Mouse (Mus musculus) gonadal fat pad, adult 2 months (tissue): ENCODE results near the gene Pum1. TPM values are rescaled to one million over a fixed set of nuclear protein-coding genes. Genes with fewer than 3 reads are reported as not detected.
"Not testable (repeated sequence)": the region's sequence is repeated elsewhere in the genome, so short reads cannot be mapped to it uniquely, and the experiment has no call there.

Source experiments
- DNase-seq: peaks from one replicate; pipeline ENCODE4 v3.0.0-alpha.2; 2012; ENCODE audit warnings: low read depth
- polyA plus RNA-seq: library from polyadenylated mRNA; depleted of rRNA; stranded (reverse); fragments of >200 nt; gene quantifications from 2 replicates; pipeline ENCODE4 v1.2.3, GENCODE M21; 2012

Pum1 gene
- polyA plus RNA-seq, 1 experiment: 47.3 TPM

DNA sequence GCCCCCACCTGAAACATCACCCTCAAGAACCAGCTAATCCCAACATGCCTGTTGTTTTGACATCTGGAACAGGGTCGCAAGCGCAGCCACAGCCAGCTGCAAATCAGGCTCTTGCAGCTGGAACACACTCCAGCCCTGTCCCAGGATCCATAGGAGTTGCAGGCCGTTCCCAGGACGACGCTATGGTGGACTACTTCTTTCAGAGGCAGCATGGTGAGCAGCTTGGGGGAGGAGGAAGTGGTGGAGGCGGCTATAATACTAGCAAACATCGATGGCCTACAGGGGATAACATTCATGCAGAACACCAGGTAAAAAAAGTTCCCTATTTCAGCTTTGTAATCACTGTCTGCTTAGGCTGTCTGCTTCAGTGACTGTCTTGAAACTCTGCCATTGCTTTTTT lies 5.9 kb downstream of the Pum1 start:
- no peak for DNase-seq

DNA sequence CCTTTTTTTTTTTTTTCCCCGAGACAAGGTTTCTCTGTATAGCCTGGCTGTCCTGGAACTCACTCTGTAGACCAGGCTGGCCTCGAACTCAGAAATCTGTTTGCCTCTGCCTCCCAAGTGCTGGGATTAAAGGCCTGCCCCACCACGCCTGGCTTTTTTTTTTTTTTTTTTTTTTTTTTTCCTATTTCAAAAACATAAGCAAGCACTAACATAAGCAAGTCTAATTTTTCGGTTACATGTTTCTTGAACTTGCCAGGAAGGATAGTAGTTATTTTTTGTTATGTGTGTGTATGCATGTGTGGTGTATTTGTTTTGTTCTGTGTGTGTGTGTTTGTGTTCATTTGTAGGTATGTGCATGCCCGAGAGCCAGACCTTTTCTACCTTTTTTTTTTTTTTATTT lies 6.9 kb downstream of the Pum1 start:
- not testable (repeated sequence) for DNase-seq

DNA sequence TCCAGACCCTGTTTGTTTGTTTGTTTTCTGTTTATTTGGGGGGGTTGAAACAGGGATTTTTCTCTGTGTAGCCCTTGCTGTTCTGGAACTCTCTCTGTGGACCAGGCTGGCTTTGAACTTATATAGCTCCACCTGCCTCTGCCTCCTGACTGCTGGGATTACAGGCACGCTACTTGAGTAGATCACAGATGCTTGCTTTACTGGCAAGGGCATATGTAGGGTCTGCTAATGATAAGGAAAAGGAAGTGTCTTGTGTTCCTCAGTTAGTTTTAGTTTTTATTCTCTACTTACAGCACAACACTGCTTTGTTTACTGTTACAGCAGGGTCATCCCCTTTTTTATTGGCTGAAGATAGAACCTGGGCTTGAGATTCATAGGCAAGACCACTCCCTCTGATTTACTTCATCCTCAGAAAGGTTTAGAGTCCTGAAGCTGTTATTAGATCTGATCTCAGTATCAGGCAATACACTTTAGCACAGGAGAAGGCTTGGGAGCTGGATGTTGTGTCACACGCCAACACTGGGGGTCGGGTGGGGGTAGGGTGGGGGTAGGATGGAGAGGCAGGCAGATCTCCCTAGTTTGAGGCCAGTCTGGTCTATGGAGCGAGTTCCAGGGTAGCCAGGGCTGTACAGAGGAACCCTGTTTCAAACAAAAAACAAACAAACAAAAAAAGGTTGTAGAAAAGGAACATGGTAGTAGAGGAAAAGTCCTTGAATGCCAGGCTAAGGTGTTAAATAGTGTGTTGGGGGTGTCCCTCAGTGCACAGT lies 8.1 kb downstream of the Pum1 start:
- no peak for DNase-seq

DNA sequence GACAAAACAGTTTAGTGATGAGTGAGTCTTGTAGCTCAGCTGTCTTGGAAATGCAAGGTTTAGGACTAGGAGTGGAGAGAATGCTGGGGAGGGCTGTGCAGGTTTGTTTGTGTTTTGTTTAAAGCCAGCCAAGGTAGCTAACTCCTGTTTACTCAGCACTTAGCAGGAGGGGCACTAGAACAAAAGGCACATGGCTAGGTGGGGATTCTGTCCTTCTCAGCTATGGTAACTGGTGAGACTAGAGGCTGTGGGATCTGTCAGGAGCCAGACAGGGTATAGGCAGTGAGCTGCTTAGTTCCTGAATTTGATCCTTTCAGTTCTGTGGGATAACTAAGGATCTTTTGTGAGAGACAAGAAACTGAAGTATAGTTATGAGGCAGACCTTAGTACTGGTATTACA lies 9.0 kb downstream of the Pum1 start:
- DNase-seq: no peak

DNA sequence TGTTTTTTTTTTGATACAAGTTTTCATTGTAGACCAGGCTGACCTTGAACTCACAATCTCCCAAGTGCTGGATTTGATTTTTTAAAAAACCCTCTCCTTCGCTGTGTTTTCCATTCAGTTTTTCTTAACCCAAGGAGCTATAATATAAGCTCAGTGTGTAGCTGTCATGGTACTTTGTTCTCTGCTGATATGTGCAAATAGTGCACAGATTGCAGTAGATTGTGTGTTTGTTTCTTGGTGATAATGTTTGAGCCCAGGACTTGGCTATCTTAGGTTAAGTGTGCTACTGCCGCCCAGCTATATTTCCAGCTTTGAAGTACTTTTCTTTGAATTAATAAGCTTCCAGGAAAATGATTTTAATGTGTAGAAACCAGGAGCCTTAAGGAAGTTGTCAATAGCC lies 13.6 kb downstream of the Pum1 start:
- no peak for DNase-seq

DNA sequence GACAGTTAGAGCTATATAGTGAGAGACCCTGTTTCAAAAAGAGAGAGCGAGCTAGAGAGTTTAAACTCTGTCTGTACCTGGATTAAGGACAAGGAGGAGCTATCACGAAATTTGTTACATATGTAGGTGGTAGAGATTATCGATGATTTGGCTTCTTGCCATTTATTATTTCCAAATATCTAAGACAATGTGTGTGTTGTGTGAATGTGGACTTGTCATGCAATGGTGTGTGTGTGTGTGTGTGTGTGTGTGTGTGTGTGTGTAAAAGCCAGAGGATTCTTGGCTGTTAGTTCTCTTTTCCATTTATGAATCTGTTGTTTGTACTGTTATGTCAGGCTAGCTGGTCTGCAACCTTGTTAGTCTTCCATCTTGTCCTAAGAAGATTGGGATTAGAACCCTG lies 15.0 kb downstream of the Pum1 start:
- no peak for DNase-seq

DNA sequence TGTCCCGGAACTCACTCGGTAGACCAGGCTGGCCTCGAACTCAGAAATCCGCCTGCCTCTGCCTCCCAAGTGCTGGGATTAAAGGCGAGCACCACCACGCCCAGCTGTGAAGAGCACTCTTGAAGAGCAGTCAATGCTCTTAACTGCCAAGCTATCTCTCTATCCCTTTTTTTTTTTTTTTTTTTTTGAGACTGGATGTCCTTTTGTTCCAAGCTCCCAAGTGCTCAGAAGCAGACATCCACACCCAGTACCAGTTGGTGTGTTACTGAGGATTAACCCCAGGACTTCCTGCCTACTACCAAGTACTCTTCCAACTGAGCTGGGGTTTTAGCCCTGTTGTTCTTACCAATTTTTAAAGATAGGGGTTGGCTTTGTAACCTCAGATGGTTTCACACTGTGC lies 17.6 kb downstream of the Pum1 start:
- DNase-seq: no peak

DNA sequence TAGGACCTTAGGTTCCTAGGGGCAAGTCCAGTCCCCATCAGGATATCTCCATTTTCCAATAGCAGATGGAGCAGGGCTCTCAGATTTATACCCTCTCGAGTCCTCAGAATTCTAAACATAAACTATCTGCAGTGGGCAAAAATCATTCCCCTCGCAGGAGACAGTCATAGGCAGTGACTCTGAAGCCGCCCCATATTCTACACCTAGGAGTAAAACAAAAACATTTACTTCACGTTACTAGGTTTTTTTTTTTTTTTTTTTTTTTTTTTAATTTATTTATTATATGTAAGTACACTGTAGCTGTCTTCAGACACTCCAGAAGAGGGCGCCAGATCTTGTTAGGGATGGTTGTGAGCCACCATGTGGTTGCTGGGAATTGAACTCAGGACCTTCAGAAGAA lies 19.9 kb downstream of the Pum1 start:
- not testable (repeated sequence) for DNase-seq

DNA sequence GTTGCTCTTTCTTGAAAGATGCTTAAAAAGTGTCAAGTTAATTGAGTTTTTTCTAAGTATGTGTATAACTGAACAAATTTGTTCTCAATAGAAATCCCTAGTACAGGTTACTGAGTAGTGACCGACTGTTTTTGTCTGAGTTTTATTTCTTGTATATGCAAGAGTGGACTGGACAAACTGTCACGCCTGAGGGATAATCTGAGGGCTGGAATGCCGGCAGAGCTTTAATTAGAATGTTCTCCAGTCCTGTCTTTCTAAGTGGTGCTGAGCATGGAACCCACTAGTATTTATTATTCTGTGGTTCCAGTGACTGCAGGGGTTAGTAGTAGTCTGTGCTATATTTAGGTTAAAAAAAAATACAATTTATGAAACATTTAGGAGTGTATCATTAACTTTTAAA lies 30.8 kb downstream of the Pum1 start:
- DNase-seq: no peak

DNA sequence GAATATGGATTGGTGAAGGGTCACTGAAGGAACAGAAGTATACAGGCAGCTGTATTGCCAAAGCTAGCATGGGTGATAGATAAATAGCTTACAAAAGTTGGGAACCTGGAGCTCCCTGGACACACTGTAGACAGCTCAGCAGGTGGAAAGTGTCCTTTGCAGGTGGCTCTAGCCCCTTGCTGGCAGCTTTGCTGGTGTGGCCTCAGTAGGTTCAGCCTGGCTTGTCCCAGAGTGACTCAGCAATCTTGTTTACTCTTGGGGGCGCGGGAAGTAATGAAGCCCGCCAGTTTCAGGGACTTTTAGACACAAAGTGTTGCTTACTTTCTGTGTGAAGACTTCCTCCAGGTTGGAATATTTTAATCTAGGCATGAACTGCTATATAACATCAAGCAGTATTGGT lies 31.9 kb downstream of the Pum1 start:
- no peak for DNase-seq

DNA sequence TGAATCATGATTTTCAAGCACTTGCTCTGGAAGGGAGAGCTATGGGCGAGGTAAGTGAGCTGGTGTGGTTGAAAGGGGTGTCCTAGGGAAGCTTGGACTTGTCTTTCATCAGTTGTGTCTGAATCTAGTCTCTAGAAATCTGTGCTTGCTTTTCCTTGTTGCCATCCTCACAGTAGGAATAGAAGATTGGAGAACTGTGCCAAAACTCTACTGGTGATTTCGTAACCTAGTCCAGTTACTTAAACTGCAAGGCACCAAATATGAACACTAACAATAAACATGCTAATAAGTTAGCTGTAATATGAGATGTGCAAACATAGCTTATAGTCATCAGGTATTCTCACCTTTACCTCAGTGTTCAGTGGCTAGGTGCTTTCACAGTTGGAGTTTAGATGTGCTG lies 37.9 kb downstream of the Pum1 start:
- DNase-seq: no peak

DNA sequence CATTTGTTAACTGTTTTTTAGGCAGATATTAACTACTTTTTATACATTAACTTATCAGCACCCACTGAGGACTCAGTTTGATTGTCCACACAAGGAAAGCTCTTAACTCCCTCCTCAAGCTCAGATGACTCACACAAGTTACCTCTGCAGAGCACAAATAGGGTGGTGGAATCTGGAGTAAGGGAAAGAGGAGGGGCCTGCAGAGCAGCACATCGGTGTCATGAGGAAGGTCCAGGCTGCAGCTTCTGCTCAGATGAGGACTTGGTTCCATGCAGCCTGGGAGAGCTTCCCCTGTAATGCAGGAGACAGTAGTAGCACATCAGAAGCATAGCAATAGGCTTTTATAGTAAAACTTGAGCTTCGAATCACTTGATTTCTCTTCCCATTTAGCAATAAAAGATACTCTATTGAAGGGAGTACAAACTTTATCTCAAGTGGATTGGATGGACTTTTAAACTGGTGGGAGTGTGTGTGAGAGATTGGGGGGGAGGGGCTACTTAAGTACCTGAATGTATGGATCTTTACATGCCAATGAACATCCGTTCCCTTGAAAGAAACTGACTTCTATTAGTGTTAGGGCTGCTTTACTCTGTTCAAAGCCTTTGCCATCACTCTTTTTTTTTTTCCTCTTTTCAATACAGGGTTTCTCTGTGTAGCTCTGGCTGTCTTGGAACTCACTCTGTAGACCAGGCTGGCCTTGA lies 39.9 kb downstream of the Pum1 start:
- no peak for DNase-seq

DNA sequence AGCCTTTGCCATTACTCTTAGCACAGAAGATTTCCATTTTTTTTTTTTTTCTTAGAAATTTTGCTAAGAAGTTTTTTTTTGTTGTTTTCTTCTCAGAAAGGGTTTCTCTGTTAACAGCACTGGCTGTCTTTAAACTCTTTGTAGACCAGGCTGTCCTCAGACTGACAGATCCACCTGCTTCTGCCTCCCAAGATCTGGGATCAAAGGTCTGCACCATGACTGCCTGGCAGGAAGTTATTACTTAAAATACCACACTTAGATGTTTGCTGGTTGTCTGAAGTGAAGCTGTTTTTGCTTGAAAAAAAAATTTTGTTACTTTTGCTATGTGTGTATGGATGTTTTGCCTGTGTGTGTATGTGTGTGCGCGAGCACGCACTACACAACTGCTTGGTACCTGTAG lies 40.5 kb downstream of the Pum1 start:
- DNase-seq: no peak

DNA sequence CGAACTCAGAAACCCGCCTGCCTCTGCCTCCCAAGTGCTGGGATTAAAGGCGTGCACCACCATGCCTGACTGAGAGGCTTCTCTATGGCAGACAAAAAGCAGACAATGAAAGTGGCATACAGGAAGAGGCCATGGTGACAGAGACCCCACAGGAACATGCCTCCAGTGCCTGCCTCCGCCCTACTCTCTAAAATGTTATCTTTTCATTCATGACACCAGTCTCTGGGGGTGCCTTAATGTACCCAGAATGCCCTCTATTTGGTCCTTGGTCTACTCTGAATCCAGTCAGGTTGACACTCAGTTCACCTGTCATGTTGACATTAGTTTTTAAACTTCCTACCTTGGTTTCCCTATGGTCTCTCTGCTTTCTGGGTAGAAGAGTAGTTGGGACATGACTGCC lies 41.5 kb downstream of the Pum1 start:
- DNase-seq: no peak

DNA sequence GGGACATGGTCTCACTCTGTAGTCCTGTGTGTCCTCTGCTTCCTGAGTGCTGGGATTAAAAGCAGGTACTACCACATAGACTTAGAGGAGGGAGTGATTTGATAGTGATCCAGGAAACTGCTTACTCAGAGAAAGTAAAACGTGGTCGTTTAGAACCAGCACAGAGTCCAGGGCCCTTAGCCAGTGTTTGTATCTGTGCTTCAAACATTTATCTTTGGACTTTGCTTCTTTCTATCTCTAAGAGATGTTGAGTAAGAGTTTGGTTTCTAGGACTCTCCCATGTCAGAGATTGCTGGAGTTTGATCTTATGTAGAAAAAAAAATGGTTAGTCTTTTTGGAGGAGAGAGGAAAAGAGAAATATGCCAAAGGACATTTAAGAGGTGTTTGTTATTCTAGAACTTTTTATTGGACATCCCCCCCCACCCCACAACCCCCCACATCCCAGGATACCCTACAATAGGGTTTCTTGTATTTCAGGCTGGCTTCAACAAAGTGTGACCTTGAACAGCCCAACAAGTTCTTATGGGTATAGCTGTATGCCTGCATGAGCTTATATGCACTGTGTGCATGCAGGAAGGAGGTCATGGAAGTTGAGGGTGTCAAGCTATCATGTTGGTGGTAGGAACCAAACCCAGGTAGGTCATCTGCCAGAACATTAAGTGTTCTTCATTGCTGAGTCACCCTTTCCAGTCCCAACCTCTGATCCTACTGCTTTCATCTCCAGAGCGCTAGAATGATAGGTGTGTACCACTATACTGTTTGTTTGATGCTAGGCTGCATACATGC lies 43.3 kb downstream of the Pum1 start:
- no peak for DNase-seq

DNA sequence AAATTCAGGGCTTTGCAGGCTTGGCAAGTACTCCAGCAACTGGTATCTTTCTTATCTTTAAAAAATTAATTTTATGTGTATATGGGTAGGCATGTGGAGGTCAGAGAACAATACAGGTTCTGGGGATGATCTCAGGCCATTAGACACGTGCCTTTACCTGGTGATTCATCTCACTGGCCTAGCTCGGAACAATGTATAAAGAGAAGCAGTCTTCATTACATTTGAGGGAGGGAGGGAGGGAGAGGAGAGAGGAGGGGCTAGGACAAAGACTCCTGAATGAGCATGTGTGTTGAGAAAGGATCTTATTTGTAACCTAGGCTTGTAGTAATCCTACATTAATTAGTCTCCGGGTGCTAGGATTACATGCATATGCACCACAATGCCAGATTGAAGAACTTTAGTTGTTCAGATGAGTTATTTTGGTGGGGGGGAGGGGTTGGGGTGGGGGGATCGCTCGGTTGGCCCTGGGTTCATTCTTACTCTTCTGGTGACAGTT lies 48.3 kb downstream of the Pum1 start:
- DNase-seq: no peak

DNA sequence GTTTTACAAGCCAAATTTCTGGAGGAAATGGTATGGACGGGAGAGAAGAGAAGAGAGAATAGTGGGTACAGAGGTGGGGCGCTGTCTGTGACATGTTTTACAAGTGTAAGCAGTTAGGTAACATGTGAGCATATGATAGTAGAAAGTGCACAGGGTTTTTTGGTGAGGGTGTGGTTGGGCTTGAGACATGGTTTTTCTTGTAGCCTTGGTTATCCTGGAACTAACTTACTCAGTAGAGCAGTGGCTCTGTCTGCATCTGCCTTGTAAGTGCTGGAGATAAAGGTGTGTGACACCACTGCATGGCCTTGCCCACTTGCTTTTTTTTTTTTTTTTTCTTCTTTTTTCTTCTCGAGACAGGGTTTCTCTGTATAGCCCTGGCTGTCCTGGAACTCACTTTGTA lies 49.2 kb downstream of the Pum1 start:
- no peak for DNase-seq

DNA sequence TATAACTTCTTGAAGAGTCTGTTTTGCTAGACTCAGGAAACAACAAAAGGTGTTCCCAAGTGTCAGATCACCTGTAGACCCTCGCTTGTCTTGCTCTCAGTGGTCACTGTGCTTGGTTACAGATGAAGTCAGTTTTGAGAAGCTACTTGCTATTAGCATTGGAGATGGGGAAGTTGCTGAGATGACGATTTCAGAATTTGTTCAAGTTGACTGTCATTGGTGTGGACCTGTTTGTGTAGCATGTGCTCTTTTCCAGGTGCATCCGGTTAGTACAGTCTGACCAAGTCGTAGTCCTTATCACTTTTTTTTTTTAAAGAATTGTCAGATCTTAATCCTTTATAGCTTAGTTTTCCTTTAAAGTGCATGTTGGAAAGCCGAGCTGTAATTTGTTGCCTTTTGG lies 50.3 kb downstream of the Pum1 start:
- DNase-seq: no peak

DNA sequence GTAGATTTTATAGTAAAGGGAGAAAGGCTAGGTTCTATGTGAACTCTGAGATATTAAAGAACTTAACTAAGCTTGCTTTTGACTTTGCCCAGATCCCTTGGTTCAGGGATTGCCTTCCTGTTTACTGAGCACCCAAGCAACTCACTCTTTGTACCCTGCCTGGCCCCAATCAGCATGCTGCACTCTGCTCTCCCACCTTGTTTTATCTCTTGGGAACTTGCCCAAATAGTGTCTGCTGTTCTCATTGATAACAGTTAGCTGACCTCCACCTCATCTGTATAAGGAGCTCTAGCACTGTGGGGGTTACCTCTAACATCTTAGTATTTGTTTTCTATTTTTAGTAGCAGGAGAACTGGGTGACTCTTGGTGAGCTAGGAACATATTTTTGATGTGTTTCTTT lies 52.0 kb downstream of the Pum1 start:
- DNase-seq: no peak

DNA sequence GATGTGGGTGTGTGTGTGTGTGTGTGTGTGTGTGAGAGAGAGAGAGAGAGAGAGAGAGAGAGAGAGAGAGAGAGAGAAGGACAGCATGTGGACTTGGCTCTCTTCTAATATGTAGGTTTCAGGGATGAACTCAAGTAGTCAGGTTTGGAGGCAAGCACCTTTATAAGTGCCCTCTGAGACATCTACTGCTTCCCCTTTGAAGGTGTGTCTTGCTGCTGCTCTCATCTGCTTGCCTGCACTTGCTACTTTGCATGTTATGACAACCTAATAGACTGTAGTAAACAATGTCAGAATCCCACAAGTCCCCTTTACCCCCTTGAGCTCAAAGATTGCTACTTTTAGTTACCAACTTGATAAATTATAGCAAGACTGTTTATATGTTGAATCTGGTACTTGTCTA lies 52.5 kb downstream of the Pum1 start:
- no peak for DNase-seq

DNA sequence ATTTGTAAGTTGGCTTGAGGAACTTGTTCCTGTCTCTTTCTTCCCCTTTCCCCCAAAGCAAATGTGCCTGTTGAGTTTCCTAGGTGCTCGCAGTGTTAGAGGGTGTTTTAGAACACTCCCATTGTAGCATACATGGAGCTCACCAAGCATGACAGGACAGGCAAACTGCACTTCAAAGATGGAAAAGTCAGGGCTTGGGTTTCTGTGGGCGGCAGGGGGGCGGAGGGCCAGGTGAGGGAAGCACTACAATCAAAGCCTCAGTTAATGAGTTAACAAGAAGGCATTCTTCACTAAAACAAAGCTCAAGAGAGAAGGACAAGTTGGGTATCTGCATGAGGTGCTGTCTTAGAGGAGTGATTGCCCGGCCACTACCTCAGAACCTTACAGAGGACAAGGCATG lies 56.2 kb downstream of the Pum1 start:
- no peak for DNase-seq

DNA sequence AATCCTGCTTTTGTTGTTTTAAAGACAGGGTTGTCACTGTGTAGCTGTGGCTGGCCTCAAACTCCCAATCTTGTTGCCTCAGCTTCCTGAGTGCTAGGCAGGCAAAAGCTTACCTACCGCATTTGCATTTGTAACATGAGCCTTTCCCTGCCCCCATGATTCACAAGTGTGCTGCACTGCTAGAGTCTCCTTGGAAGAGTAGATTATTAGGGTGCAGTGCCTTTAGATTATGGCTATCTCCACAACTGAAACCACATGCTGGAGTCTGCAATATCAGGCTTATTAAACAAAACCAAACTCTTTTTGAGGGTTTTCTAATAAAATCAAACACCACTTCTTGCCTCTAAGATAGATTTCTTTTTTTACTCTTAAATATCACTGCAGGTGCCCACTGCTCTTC lies 59.5 kb downstream of the Pum1 start:
- DNase-seq: no peak

DNA sequence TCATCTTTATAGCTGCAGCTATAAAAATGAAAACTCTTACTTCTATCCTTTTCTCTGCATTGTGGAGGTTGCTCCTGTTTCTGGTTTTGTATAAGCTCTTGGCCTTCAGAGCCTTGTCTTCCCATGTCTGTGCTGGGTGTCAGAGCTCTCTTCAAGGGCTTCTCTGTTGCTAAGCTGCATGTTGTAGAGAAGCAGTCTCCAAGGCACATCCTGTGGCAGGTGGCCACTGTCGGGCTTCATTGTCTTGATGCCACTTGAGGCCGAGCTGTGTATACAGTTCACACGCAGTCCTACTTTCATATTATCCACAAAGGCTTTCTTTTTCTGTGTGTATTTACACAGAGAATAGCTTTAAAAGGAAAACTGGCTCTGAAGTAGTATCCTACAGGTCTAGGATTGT lies 63.0 kb downstream of the Pum1 start:
- DNase-seq: no peak
